In genomic region chr2:152093356-152093792, GRCm38 (mm10) we compare ENCODE assay signal across 9 mouse cellular contexts. TPM values are rescaled to one million over a fixed set of nuclear protein-coding genes. Genes with fewer than 3 reads are reported as not detected.
A peak's percentile ranks its signal among the peaks of the same experiment; 100 is the strongest.
DNase-seq lines count a peak whose midpoint lies in the region; ATAC-seq and TF ChIP-seq lines count a peak whose summit lies in the region.
"Had no signal": no experiment of that assay in that cellular context is flagged by ENCODE, and none has a peak within 500 bp of the region (broad histone marks: within the 10 kb centered on the region; RNA-seq: fewer than 3 reads in every experiment).

No protein-coding gene starts in this region.

- peaks cover 47% of the 10 kb centered on the region for H3K4me1 ChIP-seq in forebrain, embryonic 16.5 days (replicated peaks; ENCODE audit: control insufficient read depth, insufficient read depth, low read length)
- no peaks in the 10 kb centered on the region for H3K4me1 ChIP-seq in liver, adult 2 months (ENCODE audit: control insufficient read depth, insufficient read depth, low read length)

- no peaks in the 10 kb centered on the region for H3K79me2 ChIP-seq in liver, adult 2 months (ENCODE audit: control insufficient read depth, insufficient read depth, low read length)

- peak overlapping the region; percentile 37 for H3K4me3 ChIP-seq in forebrain, embryonic 16.5 days (replicated peaks; ENCODE audit: low read length)
- H3K4me3 ChIP-seq in liver, adult 2 months (ENCODE audit: insufficient read depth, low read depth, low read length), result peak overlapping the region; percentile 22; the same call in 1 of the 2 replicates

- peak overlapping the region; percentile 45 for H3K9ac ChIP-seq in forebrain, embryonic 16.5 days (replicated peaks; ENCODE audit: low read depth, low read length)
- no peak overlapping the region for H3K9ac ChIP-seq in liver, adult 2 months (ENCODE audit: low read depth, low read length)

- TF ChIP-seq POLR2A in liver, adult 2 months (IDR thresholded peaks at IDR 0.05; ENCODE audit: extremely low read depth, insufficient read depth, low read length), result no peak

- TF ChIP-seq CTCF in liver, adult 2 months (IDR thresholded peaks at IDR 0.05; ENCODE audit: low read depth, low read length), result no peak

- no peaks in the 10 kb centered on the region for H3K9me3 ChIP-seq in forebrain, embryonic 16.5 days (ENCODE audit: control insufficient read depth, low read length)

- H3K27ac ChIP-seq in forebrain, embryonic 16.5 days (ENCODE audit: low read length), result no peak overlapping the region
- no peak overlapping the region for H3K27ac ChIP-seq in liver, adult 2 months (replicated peaks; ENCODE audit: insufficient read depth, low read depth, low read length)

- peak overlapping the region; percentile 47 for H3K4me2 ChIP-seq in forebrain, embryonic 16.5 days (ENCODE audit: low read length)

- H3K36me3 ChIP-seq in forebrain, embryonic 16.5 days (ENCODE audit: control insufficient read depth, insufficient read depth), result 0 out of 2 replicates have a peak, but pooled peaks cover 3% of the 10 kb centered on the region
- H3K36me3 ChIP-seq in liver, adult 2 months (ENCODE audit: control insufficient read depth, insufficient read depth, low read length), result no peaks in the 10 kb centered on the region

- WGBS in forebrain, embryonic 16.5 days, result 1% methylated on average over 50 of the region's 60 CpGs
- WGBS in liver, adult 2 months, result 5% methylated on average over 55 of the region's 60 CpGs

- ATAC-seq in forebrain, embryonic 16.5 days, result peak; percentile 9; the same call in 1 of the 2 replicates

- no peaks in the 10 kb centered on the region for H3K27me3 ChIP-seq in forebrain, embryonic 16.5 days (replicated peaks; ENCODE audit: control insufficient read depth, insufficient read depth, low read length)
- H3K27me3 ChIP-seq in liver, adult 2 months (ENCODE audit: control insufficient read depth, insufficient read depth, low read length), result peaks cover 8% of the 10 kb centered on the region

- DNase-seq in layer of hippocampus, adult 11-12 months (ENCODE audit: low spot score), result peak; percentile 54
- DNase-seq in layer of hippocampus, adult 9-11 months, result no peak
- peak; percentile 62 to 64 for DNase-seq in adrenal gland, postnatal 36 days
- DNase-seq in liver, adult 2 months (ENCODE audit: extremely low read depth, low read depth, low spot score), result no peak
- DNase-seq in right cerebral cortex, postnatal 25 days, result peak; percentile 67
- no peak for DNase-seq in urinary bladder, adult 18-20 months (ENCODE audit: low spot score in 2 of 2)
- DNase-seq in cerebellum, adult 11 months, result no peak

RNA-seq across cellular contexts. Expression of gene Srxn1, which starts 11.9 kb away (rescaled TPM):
- 100 to 1,000 TPM; 264 to 540 TPM for total RNA-seq in adrenal gland, postnatal 36 days (2021)
- polyA plus RNA-seq in forebrain, embryonic 16.5 days (2015; fragmentation: Nextera tagmentation; extraction: Ambion mirVana), result 11.4 and 13.6 TPM in 2 replicates
- total RNA-seq in liver, adult 2 months (2014; rRNA removed), result 24.0 and 30.7 TPM in 2 replicates
- 87.2 and 89.1 TPM in 2 replicates for polyA plus RNA-seq in liver, adult 2 months (2012; rRNA removed)

RNA-seq across cellular contexts. Expression of gene Scrt2, which starts 12.0 kb away (rescaled TPM):
- 1 to 10 TPM in 1 of 2 experiments, under 1 TPM in 1; 0.13 to 1.1 TPM for total RNA-seq in adrenal gland, postnatal 36 days (2021)
- 16.9 and 17.2 TPM in 2 replicates for polyA plus RNA-seq in forebrain, embryonic 16.5 days (2015; fragmentation: Nextera tagmentation; extraction: Ambion mirVana)
- total RNA-seq in liver, adult 2 months (2014; rRNA removed), result not detected in 2 replicates
- not detected in 2 replicates for polyA plus RNA-seq in liver, adult 2 months (2012; rRNA removed)
- total RNA-seq: neutrophil, adult 5-6 weeks had no signal

RNA-seq across cellular contexts. Expression of gene Tcf15, which starts 50.0 kb away (rescaled TPM):
- total RNA-seq in adrenal gland, postnatal 36 days (2021), result 1 to 10 TPM; 4.4 to 4.7 TPM
- polyA plus RNA-seq in forebrain, embryonic 16.5 days (2015; fragmentation: Nextera tagmentation; extraction: Ambion mirVana), result 1.3 and 1.5 TPM in 2 replicates
- not detected in 2 replicates for total RNA-seq in liver, adult 2 months (2014; rRNA removed)
- not detected in 2 replicates for polyA plus RNA-seq in liver, adult 2 months (2012; rRNA removed)
- total RNA-seq: neutrophil, adult 5-6 weeks had no signal

Comparison
In these comparisons a context has a peak if more than half of its experiments do, and no peak if none do; other contexts are left out.
1. DNase-seq: peak in layer of hippocampus, adult 11-12 months (single experiment), adrenal gland, postnatal 36 days (2 of 2) and right cerebral cortex, postnatal 25 days (single experiment); none in layer of hippocampus, adult 9-11 months (single experiment), liver, adult 2 months (single experiment), urinary bladder, adult 18-20 months (0 of 2) and cerebellum, adult 11 months (single experiment).